Mouse (Mus musculus): Measurements from ENCODE around the gene Zfp746.

Zfp746 gene

DNA sequence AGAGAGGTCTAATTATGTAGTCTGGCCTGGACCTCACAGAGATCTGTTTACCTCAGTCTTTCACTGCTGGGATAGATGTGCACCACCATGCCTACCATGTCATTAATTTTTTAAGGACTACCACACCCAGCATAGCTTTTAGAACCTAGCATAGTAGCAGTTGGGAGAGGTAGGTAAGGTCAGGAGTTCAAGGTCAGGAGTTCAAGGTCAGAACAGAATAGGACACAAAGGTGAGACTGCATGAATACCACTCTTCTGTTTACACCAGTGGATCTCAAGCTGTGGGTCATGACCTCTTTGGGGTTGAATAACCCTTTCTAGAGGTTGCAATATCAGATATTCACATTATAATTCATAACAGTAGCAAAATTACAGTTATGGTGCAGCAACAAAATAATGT is 53.7 kb downstream of the Zfp746 start:
- DNase-seq: no peak

GRCm38 (mm10) chr6:48025905-48026660 is 60.3 kb downstream of the Zfp746 start:
- DNase-seq: no peak

DNA sequence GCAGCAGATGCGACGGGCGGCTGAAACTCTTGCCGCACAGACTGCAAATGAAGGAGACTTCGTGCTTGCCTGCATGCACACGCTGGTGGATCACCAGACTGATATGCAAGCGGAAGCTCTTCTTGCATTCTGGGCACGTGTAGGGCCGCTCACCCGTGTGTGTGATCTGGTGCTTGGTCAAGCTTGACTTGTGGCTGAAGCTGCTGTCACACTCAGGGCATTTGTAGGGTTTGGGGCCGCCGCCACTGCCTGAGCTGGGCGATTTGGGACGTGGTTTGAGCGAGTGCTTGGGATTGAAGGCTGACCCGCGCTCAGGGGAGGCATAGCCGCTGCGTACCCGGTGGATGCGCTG is 61.4 kb downstream of the Zfp746 start:
- peak in 1 of 2 experiments; percentile 33 for DNase-seq

- peak; percentile 62 to 66 for DNase-seq
Measured at GRCm38 (mm10) chr6:48024330-48024993, 61.9 kb downstream of the Zfp746 start.

DNA sequence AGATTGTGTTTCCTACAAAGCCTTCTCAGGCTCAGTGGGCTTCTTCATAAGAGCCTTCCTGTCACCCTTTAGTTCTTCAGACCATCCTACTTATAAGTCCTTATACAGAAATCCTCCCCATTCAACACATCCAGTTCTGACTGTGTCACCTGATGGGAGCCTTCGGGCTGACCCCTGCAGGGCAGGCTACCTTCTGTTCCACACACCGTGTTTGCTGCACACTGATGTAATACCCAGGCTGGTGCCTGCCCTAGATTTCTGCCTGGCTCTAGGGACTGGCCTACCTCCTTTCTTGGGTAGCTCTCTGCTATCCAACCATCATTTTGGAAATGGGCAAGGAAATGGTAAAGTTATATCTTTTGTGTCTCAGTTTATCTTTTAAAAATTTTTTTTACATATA is 63.7 kb downstream of the Zfp746 start:
- peak; percentile 76 to 82 for DNase-seq

DNA sequence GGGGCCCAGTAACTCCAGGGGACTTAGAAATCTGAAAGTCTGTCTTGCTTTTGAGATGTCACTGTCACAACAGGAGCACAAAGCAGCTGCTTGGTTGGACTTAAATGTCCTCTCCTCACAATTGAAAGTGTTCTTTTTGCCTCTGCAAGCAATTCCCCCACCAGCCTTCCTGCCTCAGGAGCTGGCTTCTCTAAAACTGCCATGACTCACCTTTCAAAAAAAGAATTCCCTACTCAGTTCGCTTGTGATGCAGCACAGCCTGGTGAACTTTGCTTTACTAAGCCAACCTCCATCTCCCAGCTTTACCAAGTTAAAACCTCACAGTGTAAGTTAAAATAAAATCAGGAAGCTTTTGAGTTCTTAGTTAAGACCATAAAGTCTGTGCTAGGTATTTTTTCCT is 64.7 kb downstream of the Zfp746 start:
- DNase-seq: peak in 1 of 2 experiments; percentile 15

- DNase-seq: peak; percentile 52 to 63
Measured at GRCm38 (mm10) chr6:48020006-48020405, 66.4 kb downstream of the Zfp746 start.

DNA sequence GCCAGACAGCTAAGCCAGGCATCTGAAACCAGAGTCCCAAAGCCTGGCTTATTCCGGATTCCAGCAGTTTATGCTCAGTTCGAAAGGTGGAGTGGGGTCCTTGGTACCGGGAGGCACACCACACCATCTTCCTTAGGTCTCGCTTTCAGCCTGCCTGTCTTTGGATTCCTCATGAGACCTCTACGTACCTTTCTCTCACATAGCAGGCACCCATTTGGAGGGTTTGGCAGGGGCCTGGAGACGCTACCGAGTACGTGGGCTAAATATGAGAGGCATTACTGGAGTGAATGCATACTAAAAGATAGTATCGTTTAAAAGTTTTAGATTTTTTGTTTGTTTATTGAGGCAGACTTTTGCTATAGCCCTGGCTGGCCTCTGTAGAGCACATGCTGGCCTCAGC is 69.6 kb downstream of the Zfp746 start:
- DNase-seq: peak in 1 of 2 experiments; percentile 23

DNA sequence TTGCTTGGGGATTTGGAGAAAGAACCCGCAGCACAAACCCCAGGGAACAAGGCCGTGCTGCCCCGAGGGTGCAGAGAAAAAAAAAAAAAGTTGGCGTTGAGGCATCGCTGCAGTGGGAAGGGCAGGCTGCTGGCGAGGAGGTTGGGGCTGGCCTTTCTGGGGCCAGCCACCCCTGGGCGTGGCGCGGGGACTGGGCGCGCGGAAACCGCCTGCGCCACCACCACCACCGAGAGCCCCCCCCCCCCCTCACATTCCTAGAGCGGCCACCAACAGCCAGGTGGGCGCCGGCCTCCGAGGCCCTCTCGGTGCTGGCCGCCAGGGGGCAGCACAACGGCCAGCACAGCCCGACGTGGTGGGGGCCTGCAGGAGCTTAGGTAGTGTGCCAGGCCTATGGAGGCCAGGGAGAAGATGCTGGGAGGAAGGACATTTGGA is 70.3 kb downstream of the Zfp746 start:
- peak; percentile 89 to 94 for DNase-seq

Data from cerebellum, postnatal 25 days (tissue).